Mouse (Mus musculus): ENCODE data around the gene Neurl2.

Gene Neurl2

GRCm38 (mm10) chr2:164785481-164786387 lies 47.5 kb downstream of the Neurl2 start, which contains the start of gene Snx21:
TSS of gene Snx21 (plus strand) at chr2:164785823.
- DNase-seq (ENCODE audit: extremely low spot score): peak; percentile 90

- no peak for DNase-seq (ENCODE audit: extremely low spot score)
These were observed 48.3 kb downstream of the Neurl2 start for GRCm38 (mm10) chr2:164784869-164785420.

GRCm38 (mm10) chr2:164783926-164784581 lies 49.2 kb downstream of the Neurl2 start:
- no peak for DNase-seq (ENCODE audit: extremely low spot score)

GRCm38 (mm10) chr2:164781876-164782275 lies 51.4 kb downstream of the Neurl2 start:
- no peak for DNase-seq (ENCODE audit: extremely low spot score)

All from embryo, embryonic 9.5 days (tissue).